Mouse (Mus musculus): Measurements from ENCODE around the gene Mcpt8.
A peak's percentile ranks its signal among the peaks of the same experiment; 100 is the strongest.
"Not testable (repeated sequence)": the region's sequence is repeated elsewhere in the genome, so short reads cannot be mapped to it uniquely, and the experiment has no call there.

Mcpt8 gene

GRCm38 (mm10) chr14:56085167-56085566 lies at the start of gene Mcpt8:
Mcpt8 (minus strand) TSS chr14:56085273.
- no peak for DNase-seq

- DNase-seq: not testable (repeated sequence)
Observed at GRCm38 (mm10) chr14:56133675-56134074, 48.6 kb upstream of the Mcpt8 start.

- not testable (repeated sequence) for DNase-seq
Observed at GRCm38 (mm10) chr14:56132508-56132907, 47.4 kb upstream of the Mcpt8 start, which contains the start of gene Gzmd. Gzmd (minus strand) TSS chr14:56132608.

GRCm38 (mm10) chr14:56128341-56128740 lies 43.3 kb upstream of the Mcpt8 start:
- DNase-seq: no peak

- DNase-seq: no peak
Observed at GRCm38 (mm10) chr14:56123516-56123915, 38.4 kb upstream of the Mcpt8 start.

GRCm38 (mm10) chr14:56120525-56120924 lies 35.5 kb upstream of the Mcpt8 start, which contains the start of gene Gzme:
Gzme (minus strand) TSS chr14:56120625.
- no peak for DNase-seq

GRCm38 (mm10) chr14:56115531-56116310 lies 30.6 kb upstream of the Mcpt8 start:
- DNase-seq: not testable (repeated sequence)

GRCm38 (mm10) chr14:56105447-56106180 lies 20.5 kb upstream of the Mcpt8 start:
- no peak for DNase-seq

- DNase-seq: no peak
Observed at GRCm38 (mm10) chr14:56105016-56105415, 19.9 kb upstream of the Mcpt8 start.

- DNase-seq: no peak
Observed at GRCm38 (mm10) chr14:56103452-56103851, 18.4 kb upstream of the Mcpt8 start.

- no peak for DNase-seq
Observed at GRCm38 (mm10) chr14:56102386-56102785, 17.3 kb upstream of the Mcpt8 start, which contains the start of gene Ctsg. Ctsg (minus strand) TSS chr14:56102574.

GRCm38 (mm10) chr14:56098940-56099339 lies 13.9 kb upstream of the Mcpt8 start:
- DNase-seq: peak; percentile 15

- DNase-seq: no peak
Observed at GRCm38 (mm10) chr14:56097597-56097996, 12.5 kb upstream of the Mcpt8 start.

- no peak for DNase-seq
Observed at GRCm38 (mm10) chr14:56093353-56093752, 8.3 kb upstream of the Mcpt8 start.

- DNase-seq: no peak
Observed at GRCm38 (mm10) chr14:56086711-56087110, 1.6 kb upstream of the Mcpt8 start.

GRCm38 (mm10) chr14:56082016-56082415 lies 3.1 kb downstream of the Mcpt8 start:
- DNase-seq: no peak

GRCm38 (mm10) chr14:56062213-56062612 lies 22.9 kb downstream of the Mcpt8 start, which contains the start of gene Mcpt4:
Mcpt4 (minus strand) TSS chr14:56062313.
- not testable (repeated sequence) for DNase-seq

- DNase-seq: no peak
Observed at GRCm38 (mm10) chr14:56057722-56058121, 27.4 kb downstream of the Mcpt8 start.

- DNase-seq: no peak
Observed at GRCm38 (mm10) chr14:56055408-56055807, 29.7 kb downstream of the Mcpt8 start.

GRCm38 (mm10) chr14:56041792-56042191 lies 43.3 kb downstream of the Mcpt8 start, which contains the start of gene Mcpt2:
Mcpt2 (plus strand) TSS chr14:56042041.
- not testable (repeated sequence) for DNase-seq

- no peak for DNase-seq
Observed at GRCm38 (mm10) chr14:56034433-56034832, 50.6 kb downstream of the Mcpt8 start.

All from kidney, postnatal 14 days (tissue).